Mouse (Mus musculus) hindbrain, postnatal 0 days (tissue): Measurements from ENCODE around the gene Nelfb. TPM values are rescaled to one million over a fixed set of nuclear protein-coding genes. Genes with fewer than 3 reads are reported as not detected.

ENCODE experiments used
- ATAC-seq: fragments of 200-750 bp; cut with Nextera tagmentation; 2 replicates; pipeline ENCODE4 v1.8.0; 2017; ENCODE audit warnings: mild to moderate bottlenecking, moderate TSS enrichment, moderate library complexity
- DNase-seq: peaks from one replicate; pipeline ENCODE4 v3.0.0-alpha.2; 2015; ENCODE audit warnings: low spot score
- H3K27ac ChIP-seq: fragments of 300-500 bp; sonication (generic); 2 replicates; pipeline ENCODE4 v1.5.1; 2014; ENCODE audit warnings: mild to moderate bottlenecking
- H3K27me3 ChIP-seq: fragments of 300-500 bp; sonication (generic); 2 replicates; pipeline ENCODE4 v1.6.1; 2014; ENCODE audit warnings: low read length, mixed read lengths; ENCODE audit not compliant: insufficient read depth
- H3K36me3 ChIP-seq: fragments of 300-500 bp; sonication (generic); 2 replicates; pipeline ENCODE4 v1.6.1; 2014; ENCODE audit warnings: low read length, mixed read lengths; ENCODE audit not compliant: insufficient read depth
- H3K4me1 ChIP-seq: fragments of 300-500 bp; sonication (generic); 2 replicates; pipeline ENCODE4 v1.6.1; 2014; ENCODE audit warnings: antibody characterized with exemption, low read length, mixed read lengths; ENCODE audit not compliant: insufficient read depth
- H3K4me2 ChIP-seq: fragments of 300-500 bp; sonication (generic); 2 replicates; pipeline ENCODE4 v1.6.1; 2014; ENCODE audit warnings: low read depth, mild to moderate bottlenecking, low read length, moderate library complexity, mixed read lengths
- H3K4me3 ChIP-seq: fragments of 300-500 bp; sonication (generic); 2 replicates; pipeline ENCODE4 v1.5.1; 2014; ENCODE audit warnings: low read length
- H3K9ac ChIP-seq: fragments of 300-500 bp; sonication (generic); replicated peaks from 2 replicates; pipeline ENCODE4 v1.6.1; 2014; ENCODE audit warnings: mild to moderate bottlenecking, low read length, moderate library complexity, mixed read lengths
- H3K9me3 ChIP-seq: fragments of 300-500 bp; sonication (generic); 2 replicates; pipeline ENCODE4 v1.6.1; 2016; ENCODE audit warnings: low read length, mixed read lengths
- CTCF ChIP-seq: IDR thresholded peaks from 2 replicates; pipeline ENCODE4 v1.5.1; 2016; ENCODE audit warnings: antibody characterized with exemption, control low read depth, low read depth
- WGBS: fragments of 180-500 bp; shearing (Covaris S2); extraction: QIAGEN DNeasy Blood & Tissue Kit; methylation state at CpG from one replicate; pipeline ENCODE4 v1.1.7; 2014; 5-methylcytosine and 5-hydroxymethylcytosine counted together
- polyA plus RNA-seq: library from polyadenylated mRNA; unstranded; fragments of >200 nt; fragmentation: Nextera tagmentation; extraction: Ambion mirVana; gene quantifications from 2 replicates; pipeline ENCODE4 v1.2.1, GENCODE M21; 2015
- total RNA-seq: library from RNA; depleted of rRNA; stranded (reverse); fragments of >200 nt; gene quantifications from 2 replicates; pipeline ENCODE4 v1.2.3, GENCODE M21; 2014

The Nelfb gene
- total and polyA plus RNA-seq, 2 experiments from 2014 or later: 82.0 to 90.3 TPM

DNA sequence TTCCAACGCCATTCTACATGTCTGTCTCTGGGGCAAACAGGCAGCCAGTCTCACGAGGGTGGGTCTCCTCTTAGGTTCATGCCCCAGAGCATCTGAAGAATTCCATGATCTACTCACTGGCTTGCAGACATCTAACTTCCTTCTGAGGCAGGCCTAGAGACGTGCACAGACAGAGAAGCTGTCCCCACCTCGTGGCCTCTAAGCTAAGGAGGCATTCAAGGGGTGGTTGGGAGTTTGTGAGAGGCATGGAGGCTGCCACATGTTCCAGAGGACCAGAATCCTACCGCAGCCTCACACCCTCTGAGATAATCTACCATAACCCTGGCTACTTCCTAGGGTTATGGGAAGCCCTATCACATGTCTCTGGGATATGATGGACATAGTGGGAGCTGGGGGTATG is 17.3 kb downstream of the Nelfb start:
- H3K27me3 ChIP-seq: peaks cover 9% of the 10 kb centered on the region; the same call in 1 of the 2 replicates
- H3K27ac ChIP-seq: no peak overlapping the region
- 78% methylated on average over 5 of the region's 5 CpGs for WGBS
- H3K9me3 ChIP-seq: no peaks in the 10 kb centered on the region
- no peak overlapping the region for H3K4me3 ChIP-seq
- 0 out of 2 replicates have a peak, but pooled peaks cover 3% of the 10 kb centered on the region for H3K4me1 ChIP-seq
- ATAC-seq (no peak), DNase-seq (no peak)
- no peak for TF ChIP-seq CTCF
- no peak overlapping the region for H3K4me2 ChIP-seq
- H3K36me3 ChIP-seq: peaks cover 3% of the 10 kb centered on the region; the same call in 1 of the 2 replicates
- H3K9ac ChIP-seq: no peak overlapping the region

GRCm38 (mm10) chr2:25193330-25193770 is 17.9 kb downstream of the Nelfb start:
- H3K4me3 ChIP-seq: no peak overlapping the region
- no peak overlapping the region for H3K4me2 ChIP-seq
- WGBS: under 1% methylated on average over 6 of the region's 6 CpGs
- H3K27me3 ChIP-seq: peaks cover 9% of the 10 kb centered on the region; the same call in 1 of the 2 replicates
- ATAC-seq (peak; percentile 89), DNase-seq (peak; percentile 90)
- peak; percentile 97 for TF ChIP-seq CTCF
- no peak overlapping the region for H3K9ac ChIP-seq
- H3K4me1 ChIP-seq: 0 out of 2 replicates have a peak, but pooled peaks cover 3% of the 10 kb centered on the region
- no peak overlapping the region for H3K27ac ChIP-seq
- no peaks in the 10 kb centered on the region for H3K36me3 ChIP-seq
- no peaks in the 10 kb centered on the region for H3K9me3 ChIP-seq

- ATAC-seq (no peak), DNase-seq (no peak)
- Histone ChIP-seq H3K36me3 (no peaks in the 10 kb centered on the region), H3K4me1 (peaks cover 11% of the 10 kb centered on the region; the same call in 1 of the 2 replicates), H3K27me3 (no peaks in the 10 kb centered on the region), H3K27ac (no peak overlapping the region), H3K4me3 (no peak overlapping the region), H3K4me2 (no peak overlapping the region), H3K9me3 (no peaks in the 10 kb centered on the region), H3K9ac (no peak overlapping the region)
- 80% methylated on average over 6 of the region's 6 CpGs for WGBS
- TF ChIP-seq CTCF: no peak
Observed at GRCm38 (mm10) chr2:25187841-25188240, 23.4 kb downstream of the Nelfb start.

DNA sequence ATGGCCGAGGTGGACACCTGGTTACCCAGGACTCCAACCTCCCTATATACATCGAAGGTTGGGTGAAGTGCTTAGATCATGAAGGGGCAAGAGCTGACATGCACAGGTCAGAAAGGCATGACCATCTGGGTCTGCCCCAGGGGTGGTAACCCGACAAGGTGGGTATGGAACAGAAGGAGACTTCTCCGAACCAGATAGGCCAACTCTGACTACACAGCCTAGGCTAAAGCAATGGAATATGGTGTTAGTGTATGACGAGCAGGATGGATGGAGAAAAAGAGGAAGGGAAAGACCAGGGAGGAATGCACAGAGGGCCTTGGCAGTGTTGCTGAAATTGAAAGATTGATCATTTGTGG is 24.7 kb downstream of the Nelfb start:
- ATAC-seq: 0 out of 2 replicates have a peak, but pooled peaks have one; percentile 15
- no peak for DNase-seq
- no peaks in the 10 kb centered on the region for H3K36me3 ChIP-seq
- no peaks in the 10 kb centered on the region for H3K27me3 ChIP-seq
- peak overlapping the region; percentile 76 for H3K4me2 ChIP-seq
- H3K9ac ChIP-seq: peak overlapping the region; percentile 59; the same call in 1 of the 2 replicates
- no peak for TF ChIP-seq CTCF
- no peak overlapping the region for H3K4me3 ChIP-seq
- H3K9me3 ChIP-seq: no peaks in the 10 kb centered on the region
- H3K4me1 ChIP-seq: peaks cover 11% of the 10 kb centered on the region
- H3K27ac ChIP-seq: no peak overlapping the region
- WGBS: 29% methylated on average over 5 of the region's 5 CpGs

DNA sequence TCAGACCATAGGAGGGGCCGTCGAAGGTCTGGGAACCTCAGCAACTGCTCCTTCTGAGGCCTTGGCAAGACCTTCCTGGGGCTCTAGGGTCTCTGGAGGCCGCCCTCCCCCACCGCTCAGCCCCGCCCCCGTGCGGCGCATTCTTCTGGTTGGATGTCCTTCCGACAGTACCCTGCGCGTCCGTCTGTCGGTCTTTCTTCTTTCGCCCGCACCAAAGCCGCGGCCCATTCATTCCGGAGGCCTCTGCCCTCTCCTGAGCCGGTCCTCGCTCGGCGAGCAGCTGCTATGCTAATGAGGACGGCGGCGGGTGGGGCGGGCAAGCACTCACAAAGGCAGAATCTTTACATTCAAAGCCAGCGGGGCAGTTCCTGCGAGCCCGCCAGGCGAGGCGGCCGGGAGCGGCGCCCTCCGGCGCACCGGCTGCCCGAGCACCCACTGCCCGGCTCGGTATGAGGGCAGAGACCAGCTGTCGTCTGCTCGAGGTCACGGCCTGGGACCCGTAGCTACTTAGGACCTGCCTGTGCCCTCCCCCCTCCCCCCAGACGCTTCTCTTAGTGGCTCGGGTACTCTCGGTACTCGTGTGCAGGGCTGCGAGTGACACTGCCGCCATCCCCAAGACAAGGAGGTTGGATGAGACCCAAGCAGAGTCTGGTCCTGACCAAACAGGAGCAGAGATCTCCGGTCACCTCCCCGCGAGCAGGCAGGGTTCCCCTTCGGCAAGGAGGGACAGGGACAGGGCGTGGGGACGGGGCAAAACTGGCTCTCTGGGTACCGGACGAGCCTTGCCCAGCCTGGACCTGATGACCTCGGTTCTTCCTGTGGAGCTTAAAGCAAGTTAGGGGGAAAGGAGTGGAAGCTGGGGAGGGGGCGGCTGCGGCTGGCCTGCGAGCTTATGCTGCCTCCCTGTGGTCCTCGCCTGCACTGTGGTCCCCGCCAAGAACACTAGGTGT is 25.4 kb downstream of the Nelfb start:
- no peaks in the 10 kb centered on the region for H3K27me3 ChIP-seq
- DNase-seq: peak; percentile 77
- no peaks in the 10 kb centered on the region for H3K9me3 ChIP-seq
- TF ChIP-seq CTCF: peak; percentile 92
- H3K36me3 ChIP-seq: no peaks in the 10 kb centered on the region
- WGBS: under 1% methylated on average over 62 of the region's 64 CpGs
- peaks cover 11% of the 10 kb centered on the region for H3K4me1 ChIP-seq
- peak overlapping the region; percentile 59 for H3K9ac ChIP-seq
- H3K4me3 ChIP-seq: peak overlapping the region; percentile 42
- ATAC-seq: peak; percentile 74
- H3K4me2 ChIP-seq: peak overlapping the region; percentile 76
- peak overlapping the region; percentile 80 for H3K27ac ChIP-seq

DNA sequence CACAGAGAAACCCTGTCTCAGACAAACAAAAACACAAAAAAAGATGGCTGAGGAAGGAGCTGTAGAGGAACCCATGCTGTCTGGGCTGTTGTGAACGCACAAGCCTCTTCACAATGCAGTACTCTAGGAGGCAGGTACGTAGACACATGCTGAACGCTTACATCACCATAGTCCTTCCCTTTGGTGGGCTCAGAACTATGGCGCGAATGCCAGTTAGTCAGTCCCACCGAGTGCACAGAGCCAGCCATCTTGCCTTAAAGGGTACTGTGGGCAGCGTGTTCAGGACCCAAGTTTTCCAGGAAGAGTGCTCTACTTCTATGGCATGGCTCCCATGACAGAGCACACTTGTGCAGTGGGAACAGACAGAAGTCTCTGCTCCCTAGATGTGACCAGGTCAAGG is 26.8 kb downstream of the Nelfb start:
- Histone ChIP-seq H3K36me3 (no peaks in the 10 kb centered on the region), H3K4me2 (no peak overlapping the region), H3K9ac (no peak overlapping the region), H3K9me3 (no peaks in the 10 kb centered on the region), H3K27me3 (no peaks in the 10 kb centered on the region), H3K4me1 (peaks cover 11% of the 10 kb centered on the region), H3K4me3 (no peak overlapping the region), H3K27ac (no peak overlapping the region)
- no peak for TF ChIP-seq CTCF
- no peak for DNase-seq
- WGBS: 83% methylated on average over 7 of the region's 7 CpGs
- no peak for ATAC-seq
